Mouse (Mus musculus) forebrain, embryonic 15.5 days (tissue): ENCODE measurements around the gene Fam213b. TPM values are rescaled to one million over a fixed set of nuclear protein-coding genes. Genes with fewer than 3 reads are reported as not detected.

ENCODE experiments used
- ATAC-seq: fragments of 200-750 bp; cut with Nextera tagmentation; replicated peaks from 2 replicates; pipeline ENCODE4 v1.8.0; 2017; ENCODE audit warnings: mild to moderate bottlenecking, moderate TSS enrichment, moderate library complexity
- H3K27ac ChIP-seq: fragments of 300-500 bp; sonication (generic); replicated peaks from 2 replicates; pipeline ENCODE4 v1.5.1; 2015; ENCODE audit warnings: mild to moderate bottlenecking, inconsistent platforms
- H3K27me3 ChIP-seq: fragments of 300-500 bp; sonication (generic); 2 replicates; pipeline ENCODE4 v1.6.1; 2015; ENCODE audit warnings: inconsistent platforms
- H3K36me3 ChIP-seq: fragments of 300-500 bp; sonication (generic); 2 replicates; pipeline ENCODE4 v1.6.1; 2015; ENCODE audit warnings: mild to moderate bottlenecking, inconsistent platforms
- H3K4me1 ChIP-seq: fragments of 300-500 bp; sonication (generic); 2 replicates; pipeline ENCODE4 v1.6.1; 2015; ENCODE audit warnings: inconsistent platforms
- H3K4me2 ChIP-seq: fragments of 300-500 bp; sonication (generic); replicated peaks from 2 replicates; pipeline ENCODE4 v1.6.1; 2015; ENCODE audit warnings: mild to moderate bottlenecking, inconsistent platforms
- H3K4me3 ChIP-seq: fragments of 300-500 bp; sonication (generic); 2 replicates; pipeline ENCODE4 v1.5.1; 2015; ENCODE audit warnings: mild to moderate bottlenecking, inconsistent platforms
- H3K9ac ChIP-seq: fragments of 300-500 bp; sonication (generic); replicated peaks from 2 replicates; pipeline ENCODE4 v1.6.1; 2015; ENCODE audit warnings: mild to moderate bottlenecking, inconsistent platforms
- H3K9me3 ChIP-seq: fragments of 300-500 bp; sonication (generic); 2 replicates; pipeline ENCODE4 v1.6.1; 2016; ENCODE audit warnings: inconsistent platforms
- WGBS: fragments of 180-500 bp; shearing (Covaris S2); methylation state at CpG from one replicate; pipeline ENCODE4 v1.1.7; 2015; ENCODE audit warnings: mixed read lengths; 5-methylcytosine and 5-hydroxymethylcytosine counted together
- polyA plus RNA-seq: library from polyadenylated mRNA; unstranded; fragments of >200 nt; fragmentation: Nextera tagmentation; extraction: Ambion mirVana; gene quantifications from 2 replicates; pipeline ENCODE4 v1.2.1, GENCODE M21; 2015

The Fam213b gene
- polyA plus RNA-seq, 1 experiment from 2014 or later = 40.5 TPM

- Histone ChIP-seq H3K27me3 (no peaks in the 10 kb centered on the region), H3K4me3 (no peak overlapping the region), H3K4me2 (no peak overlapping the region), H3K36me3 (no peaks in the 10 kb centered on the region), H3K9ac (no peak overlapping the region), H3K27ac (no peak overlapping the region), H3K4me1 (no peaks in the 10 kb centered on the region), H3K9me3 (no peaks in the 10 kb centered on the region)
- WGBS = 86% methylated on average over 15 of the region's 15 CpGs
- no peak for ATAC-seq
These were observed 11.2 kb downstream of the Fam213b start for GRCm38 (mm10) chr4:154887593-154888250.

DNA sequence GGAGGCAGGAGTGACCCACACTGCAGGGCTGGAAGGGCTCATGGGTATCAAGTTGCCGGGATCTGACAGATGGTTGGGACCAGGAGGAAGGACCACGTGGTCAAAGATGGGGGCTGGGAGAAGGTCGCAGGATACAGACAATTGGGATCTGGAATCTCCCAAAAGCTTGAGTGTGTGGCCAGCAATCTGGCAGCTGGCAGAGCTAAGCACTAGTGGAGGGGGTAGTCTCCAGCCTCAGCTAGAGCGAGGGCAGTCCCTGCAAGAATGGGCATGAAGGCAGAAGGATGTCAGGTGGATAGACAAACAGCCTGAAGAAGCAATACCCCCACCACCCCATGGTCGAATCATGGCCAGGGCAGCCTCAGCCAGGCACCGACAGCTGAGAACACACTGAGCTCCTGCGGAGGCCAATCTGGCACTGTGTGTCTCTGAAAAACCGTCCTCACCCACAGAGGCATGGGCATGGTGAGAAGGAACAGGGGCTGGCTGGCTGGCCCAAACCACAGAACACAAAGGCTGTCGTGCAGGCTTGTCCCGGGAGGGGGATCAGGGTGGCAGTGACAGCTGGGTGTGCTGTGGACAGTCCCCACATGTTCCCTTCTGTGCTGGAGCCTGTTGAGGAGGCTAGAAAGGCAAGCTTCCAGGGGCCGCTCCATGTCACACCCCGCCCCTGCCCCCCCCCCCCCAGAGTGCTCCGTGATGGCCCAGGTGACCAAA lies 11.9 kb downstream of the Fam213b start:
- no peaks in the 10 kb centered on the region for H3K9me3 ChIP-seq
- H3K36me3 ChIP-seq = no peaks in the 10 kb centered on the region
- no peak overlapping the region for H3K9ac ChIP-seq
- no peak overlapping the region for H3K27ac ChIP-seq
- H3K4me2 ChIP-seq = no peak overlapping the region
- H3K4me3 ChIP-seq = no peak overlapping the region
- no peaks in the 10 kb centered on the region for H3K27me3 ChIP-seq
- WGBS = 68% methylated on average over 13 of the region's 13 CpGs
- H3K4me1 ChIP-seq = no peaks in the 10 kb centered on the region
- ATAC-seq = no peak

- 87% methylated on average over 11 of the region's 11 CpGs for WGBS
These were observed 13.5 kb downstream of the Fam213b start for GRCm38 (mm10) chr4:154885416-154885815.

GRCm38 (mm10) chr4:154882014-154882659 lies 16.8 kb downstream of the Fam213b start:
- no peaks in the 10 kb centered on the region for H3K9me3 ChIP-seq
- H3K4me1 ChIP-seq = peaks cover 5% of the 10 kb centered on the region; the same call in 1 of the 2 replicates
- H3K27me3 ChIP-seq = no peaks in the 10 kb centered on the region
- no peak overlapping the region for H3K27ac ChIP-seq
- H3K4me3 ChIP-seq = no peak overlapping the region
- H3K4me2 ChIP-seq = no peak overlapping the region
- 30% methylated on average over 14 of the region's 14 CpGs for WGBS
- H3K36me3 ChIP-seq = no peaks in the 10 kb centered on the region
- H3K9ac ChIP-seq = no peak overlapping the region
- ATAC-seq = no peak

More at GRCm38 (mm10) chr4:154885416-154885815, 13.5 kb downstream of the Fam213b start:
- Histone ChIP-seq H3K9ac (no peak overlapping the region), H3K27ac (no peak overlapping the region), H3K36me3 (no peaks in the 10 kb centered on the region), H3K4me2 (no peak overlapping the region), H3K27me3 (no peaks in the 10 kb centered on the region), H3K4me1 (no peaks in the 10 kb centered on the region), H3K4me3 (no peak overlapping the region), H3K9me3 (no peaks in the 10 kb centered on the region)
- ATAC-seq = no peak

DNA sequence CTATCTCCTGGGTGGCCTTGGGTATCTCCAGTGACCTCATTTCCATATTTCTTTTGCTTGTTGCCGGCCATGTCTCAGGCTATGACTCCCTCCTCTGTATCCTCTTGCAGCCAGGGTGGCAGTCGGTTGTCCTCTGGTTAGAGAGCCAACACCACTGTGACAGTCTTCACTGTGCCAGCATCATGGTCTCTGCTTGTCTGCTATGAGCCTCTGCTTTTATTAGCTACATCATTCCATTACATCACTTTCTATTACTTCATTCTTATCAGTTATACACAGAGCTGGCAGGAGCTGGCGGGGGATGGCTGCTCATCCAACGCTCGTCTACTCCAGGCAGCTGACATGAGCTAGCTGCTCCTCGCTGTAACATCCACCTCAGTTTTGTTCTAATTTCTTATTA lies 18.2 kb downstream of the Fam213b start:
- WGBS = 78% methylated on average over 6 of the region's 6 CpGs

DNA sequence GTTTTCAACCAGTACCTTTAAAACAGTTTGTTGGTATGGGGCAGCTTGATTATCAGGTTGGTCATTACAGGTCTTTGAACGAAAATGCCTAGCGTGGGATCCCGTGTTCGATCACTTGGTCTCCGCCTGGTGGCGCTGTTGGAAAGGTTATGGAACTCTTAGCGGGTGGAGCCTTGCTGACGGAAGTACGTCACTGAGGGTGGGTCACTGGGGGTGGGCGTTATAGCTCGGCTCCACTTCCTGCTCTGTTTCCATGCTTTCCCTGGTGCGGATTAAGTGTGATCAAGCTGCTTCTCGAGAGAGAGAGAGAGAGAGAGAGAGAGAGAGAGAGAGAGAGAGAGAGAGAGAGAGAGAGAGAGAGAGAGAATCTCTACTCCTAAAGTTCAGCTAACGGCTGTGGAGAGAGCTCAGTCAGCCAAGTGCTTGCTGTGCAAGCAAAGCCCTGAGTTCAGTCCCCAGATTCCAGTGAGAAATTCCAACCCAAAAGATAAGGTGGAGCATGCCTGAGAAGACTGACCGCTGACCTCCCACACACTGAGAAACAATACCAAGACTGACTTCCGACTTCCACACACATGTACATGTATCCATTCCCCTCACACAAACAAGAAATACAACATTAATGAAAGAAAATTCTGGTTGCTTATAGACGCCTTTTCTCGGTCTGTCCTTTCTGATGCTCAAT lies 20.9 kb downstream of the Fam213b start:
- H3K4me3 ChIP-seq = peak overlapping the region; percentile 32
- peaks cover 5% of the 10 kb centered on the region; the same call in 1 of the 2 replicates for H3K4me1 ChIP-seq
- H3K9ac ChIP-seq = peak overlapping the region; percentile 40; the same call in 1 of the 2 replicates
- 0 out of 2 replicates have a peak, but pooled peaks cover 4% of the 10 kb centered on the region for H3K27me3 ChIP-seq
- 13% methylated on average over 17 of the region's 18 CpGs for WGBS
- no peaks in the 10 kb centered on the region for H3K9me3 ChIP-seq
- ATAC-seq = peak; percentile 95
- peak overlapping the region; percentile 50 for H3K4me2 ChIP-seq
- no peaks in the 10 kb centered on the region for H3K36me3 ChIP-seq
- H3K27ac ChIP-seq = peak overlapping the region; percentile 62

More for the DNA sequence above, 18.2 kb downstream of the Fam213b start:
- no peak for ATAC-seq
- H3K4me2 ChIP-seq = no peak overlapping the region
- no peak overlapping the region for H3K9ac ChIP-seq
- peaks cover 5% of the 10 kb centered on the region; the same call in 1 of the 2 replicates for H3K4me1 ChIP-seq
- no peaks in the 10 kb centered on the region for H3K36me3 ChIP-seq
- no peaks in the 10 kb centered on the region for H3K27me3 ChIP-seq
- no peaks in the 10 kb centered on the region for H3K9me3 ChIP-seq
- H3K4me3 ChIP-seq = no peak overlapping the region
- H3K27ac ChIP-seq = no peak overlapping the region

- H3K27me3 ChIP-seq = peaks cover 4% of the 10 kb centered on the region; the same call in 1 of the 2 replicates
- no peak overlapping the region for H3K27ac ChIP-seq
- H3K9me3 ChIP-seq = no peaks in the 10 kb centered on the region
- no peak for ATAC-seq
- H3K4me3 ChIP-seq = no peak overlapping the region
- no peak overlapping the region for H3K4me2 ChIP-seq
- H3K9ac ChIP-seq = no peak overlapping the region
- 71% methylated on average over 6 of the region's 6 CpGs for WGBS
- peaks cover 1% of the 10 kb centered on the region; the same call in 1 of the 2 replicates for H3K4me1 ChIP-seq
- H3K36me3 ChIP-seq = no peaks in the 10 kb centered on the region
These were observed 25.7 kb downstream of the Fam213b start for GRCm38 (mm10) chr4:154873186-154873585.

GRCm38 (mm10) chr4:154871757-154872251 lies 27.1 kb downstream of the Fam213b start:
- H3K27ac ChIP-seq = no peak overlapping the region
- H3K27me3 ChIP-seq = peaks cover 4% of the 10 kb centered on the region; the same call in 1 of the 2 replicates
- no peaks in the 10 kb centered on the region for H3K9me3 ChIP-seq
- H3K4me1 ChIP-seq = no peaks in the 10 kb centered on the region
- H3K4me2 ChIP-seq = no peak overlapping the region
- WGBS = 2% methylated on average over 13 of the region's 13 CpGs
- no peaks in the 10 kb centered on the region for H3K36me3 ChIP-seq
- ATAC-seq = 0 out of 2 replicates have a peak, but pooled peaks have one; percentile 29
- H3K9ac ChIP-seq = no peak overlapping the region
- H3K4me3 ChIP-seq = no peak overlapping the region

DNA sequence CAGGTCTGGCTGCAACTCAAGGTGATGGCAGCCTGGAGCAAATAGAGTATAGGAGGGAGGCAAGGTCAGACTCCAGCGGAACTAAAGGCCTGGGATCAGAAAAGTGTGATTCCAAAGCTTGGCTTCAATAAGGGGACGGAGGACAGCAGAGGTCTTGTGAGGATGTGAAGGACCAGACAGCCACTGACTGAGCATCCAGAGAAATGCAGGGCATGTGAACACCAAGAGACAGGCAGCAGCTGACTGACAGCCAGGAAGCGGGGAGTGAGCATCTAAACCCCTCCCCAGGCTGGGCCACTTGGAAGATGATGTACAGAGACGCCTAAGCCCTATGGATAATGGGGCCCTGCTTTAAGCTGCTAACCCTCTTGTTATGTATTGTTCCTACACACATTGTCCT lies 28.2 kb downstream of the Fam213b start:
- Histone ChIP-seq H3K27me3 (peaks cover 4% of the 10 kb centered on the region; the same call in 1 of the 2 replicates), H3K4me2 (no peak overlapping the region), H3K36me3 (no peaks in the 10 kb centered on the region), H3K9me3 (no peaks in the 10 kb centered on the region), H3K4me3 (no peak overlapping the region), H3K9ac (no peak overlapping the region), H3K4me1 (no peaks in the 10 kb centered on the region), H3K27ac (no peak overlapping the region)
- no peak for ATAC-seq
- WGBS = 71% methylated on average over 4 of the region's 4 CpGs

GRCm38 (mm10) chr4:154869440-154869839 lies 29.5 kb downstream of the Fam213b start, which contains the start of gene Mmel1:
Gene Mmel1, plus strand, starts transcription at chr4:154869585.
- Histone ChIP-seq H3K9me3 (no peaks in the 10 kb centered on the region), H3K4me2 (no peak within 1 kb of the TSS), H3K27me3 (peaks cover 4% of the 10 kb centered on the region; the same call in 1 of the 2 replicates), H3K4me3 (no peak within 1 kb of the TSS), H3K4me1 (peaks cover 6% of the 10 kb centered on the region), H3K36me3 (no peaks in the 10 kb centered on the region), H3K9ac (no peak within 1 kb of the TSS), H3K27ac (no peak within 1 kb of the TSS)
- WGBS = 85% methylated on average over 7 of the region's 7 CpGs
- ATAC-seq = no peak

GRCm38 (mm10) chr4:154867257-154867656 lies 31.7 kb downstream of the Fam213b start:
- no peak overlapping the region for H3K4me3 ChIP-seq
- 85% methylated on average over 6 of the region's 6 CpGs for WGBS
- no peaks in the 10 kb centered on the region for H3K9me3 ChIP-seq
- H3K27ac ChIP-seq = no peak overlapping the region
- H3K9ac ChIP-seq = no peak overlapping the region
- H3K4me1 ChIP-seq = peaks cover 13% of the 10 kb centered on the region
- no peaks in the 10 kb centered on the region for H3K36me3 ChIP-seq
- ATAC-seq = no peak
- H3K4me2 ChIP-seq = no peak overlapping the region
- H3K27me3 ChIP-seq = no peaks in the 10 kb centered on the region; the same call in 1 of the 2 replicates
